Mouse (Mus musculus): ENCODE measurements at regions not wholly inside any gene's neighbourhood (a gene's known extent, or its start where the extent isn't known, plus 50 kb on each side); places are given as distances from the start of the nearest gene placed in this dataset.
A peak's percentile ranks its signal among the peaks of the same experiment; 100 is the strongest.

GRCm38 (mm10) chr9:31582947-31583346 lies 118.7 kb upstream of the Tmem45b start:
- peak; percentile 14 for DNase-seq (ENCODE audit: low read depth, low spot score)

GRCm38 (mm10) chr9:31578506-31579173 lies 114.4 kb upstream of the Tmem45b start:
- no peak for DNase-seq (ENCODE audit: low read depth, low spot score)

- DNase-seq (ENCODE audit: low read depth, low spot score) = peak; percentile 23
Observed at GRCm38 (mm10) chr9:31577066-31577465, 112.8 kb upstream of the Tmem45b start.

- no peak for DNase-seq (ENCODE audit: low read depth, low spot score)
Observed at GRCm38 (mm10) chr9:31567029-31567428, 102.8 kb upstream of the Tmem45b start.

GRCm38 (mm10) chr9:31566257-31567007 lies 102.2 kb upstream of the Tmem45b start:
- DNase-seq (ENCODE audit: low read depth, low spot score) = no peak

GRCm38 (mm10) chr9:31564996-31565773 lies 100.9 kb upstream of the Tmem45b start:
- no peak for DNase-seq (ENCODE audit: low read depth, low spot score)

- DNase-seq (ENCODE audit: low read depth, low spot score) = no peak
Observed at GRCm38 (mm10) chr9:31563541-31563940, 99.3 kb upstream of the Tmem45b start.

GRCm38 (mm10) chr9:31560226-31560556 lies 95.9 kb upstream of the Tmem45b start:
- no peak for DNase-seq (ENCODE audit: low read depth, low spot score)

GRCm38 (mm10) chr9:31559506-31560225 lies 95.4 kb upstream of the Tmem45b start:
- DNase-seq (ENCODE audit: low read depth, low spot score) = peak; percentile 81

- DNase-seq (ENCODE audit: low read depth, low spot score) = no peak
Observed at GRCm38 (mm10) chr9:31543691-31544052, 79.4 kb upstream of the Tmem45b start.

GRCm38 (mm10) chr9:31542909-31543690 lies 78.8 kb upstream of the Tmem45b start:
- peak; percentile 91 for DNase-seq (ENCODE audit: low read depth, low spot score)

- no peak for DNase-seq (ENCODE audit: low read depth, low spot score)
Observed at GRCm38 (mm10) chr9:31541615-31542191, 77.4 kb upstream of the Tmem45b start.

GRCm38 (mm10) chr9:31538458-31539210 lies 74.4 kb upstream of the Tmem45b start:
- no peak for DNase-seq (ENCODE audit: low read depth, low spot score)

GRCm38 (mm10) chr9:31529021-31529420 lies 64.8 kb upstream of the Tmem45b start:
- DNase-seq (ENCODE audit: low read depth, low spot score) = no peak

- no peak for DNase-seq (ENCODE audit: low read depth, low spot score)
Observed at GRCm38 (mm10) chr9:31527216-31527615, 63.0 kb upstream of the Tmem45b start.

All from ES-CJ7 (cell line).